Mouse (Mus musculus) kidney, embryonic 16.5 days (tissue): ENCODE results near the gene Nans. TPM values are rescaled to one million over a fixed set of nuclear protein-coding genes. Genes with fewer than 3 reads are reported as not detected.

Experiments
- ATAC-seq: fragments of 200-750 bp; cut with Nextera tagmentation; 2 replicates; pipeline ENCODE4 v1.8.0; 2017; ENCODE audit warnings: moderate TSS enrichment; ENCODE audit not compliant: low FRiP score, low TSS enrichment
- H3K27ac ChIP-seq: fragments of 300-500 bp; sonication (generic); 2 replicates; pipeline ENCODE4 v1.5.1; 2014; ENCODE audit warnings: low read length
- H3K27me3 ChIP-seq: fragments of 300-500 bp; sonication (generic); 2 replicates; pipeline ENCODE4 v1.6.1; 2014; ENCODE audit warnings: low read length, control low read depth, mixed read lengths; ENCODE audit not compliant: insufficient read depth
- H3K36me3 ChIP-seq: fragments of 300-500 bp; sonication (generic); 2 replicates; pipeline ENCODE4 v1.6.1; 2014; ENCODE audit warnings: low read length, control low read depth, mixed read lengths; ENCODE audit not compliant: insufficient read depth
- H3K4me1 ChIP-seq: fragments of 300-500 bp; sonication (generic); 2 replicates; pipeline ENCODE4 v1.6.1; 2014; ENCODE audit warnings: low read length, control low read depth, mixed read lengths; ENCODE audit not compliant: insufficient read depth
- H3K4me2 ChIP-seq: fragments of 300-500 bp; sonication (generic); replicated peaks from 2 replicates; pipeline ENCODE4 v1.6.1; 2014; ENCODE audit warnings: low read depth, low read length
- H3K4me3 ChIP-seq: fragments of 300-500 bp; sonication (generic); 2 replicates; pipeline ENCODE4 v1.5.1; 2014; ENCODE audit warnings: mild to moderate bottlenecking, low read length
- H3K9ac ChIP-seq: fragments of 300-500 bp; sonication (generic); replicated peaks from 2 replicates; pipeline ENCODE4 v1.6.1; 2014; ENCODE audit warnings: low read length
- H3K9me3 ChIP-seq: fragments of 300-500 bp; sonication (generic); 2 replicates; pipeline ENCODE4 v1.6.1; 2016; ENCODE audit warnings: low read length, control low read depth
- WGBS: fragments of 180-500 bp; shearing (Covaris S2); extraction: QIAGEN DNeasy Blood & Tissue Kit; methylation state at CpG from one replicate; pipeline ENCODE4 v1.1.7; 2014; 5-methylcytosine and 5-hydroxymethylcytosine counted together
- polyA plus RNA-seq: library from polyadenylated mRNA; unstranded; fragments of >200 nt; fragmentation: Nextera tagmentation; extraction: Ambion mirVana; gene quantifications from 2 replicates; pipeline ENCODE4 v1.2.1, GENCODE M21; 2015

Nans gene
- 75.7 and 78.5 TPM in 2 replicates for polyA plus RNA-seq

DNA sequence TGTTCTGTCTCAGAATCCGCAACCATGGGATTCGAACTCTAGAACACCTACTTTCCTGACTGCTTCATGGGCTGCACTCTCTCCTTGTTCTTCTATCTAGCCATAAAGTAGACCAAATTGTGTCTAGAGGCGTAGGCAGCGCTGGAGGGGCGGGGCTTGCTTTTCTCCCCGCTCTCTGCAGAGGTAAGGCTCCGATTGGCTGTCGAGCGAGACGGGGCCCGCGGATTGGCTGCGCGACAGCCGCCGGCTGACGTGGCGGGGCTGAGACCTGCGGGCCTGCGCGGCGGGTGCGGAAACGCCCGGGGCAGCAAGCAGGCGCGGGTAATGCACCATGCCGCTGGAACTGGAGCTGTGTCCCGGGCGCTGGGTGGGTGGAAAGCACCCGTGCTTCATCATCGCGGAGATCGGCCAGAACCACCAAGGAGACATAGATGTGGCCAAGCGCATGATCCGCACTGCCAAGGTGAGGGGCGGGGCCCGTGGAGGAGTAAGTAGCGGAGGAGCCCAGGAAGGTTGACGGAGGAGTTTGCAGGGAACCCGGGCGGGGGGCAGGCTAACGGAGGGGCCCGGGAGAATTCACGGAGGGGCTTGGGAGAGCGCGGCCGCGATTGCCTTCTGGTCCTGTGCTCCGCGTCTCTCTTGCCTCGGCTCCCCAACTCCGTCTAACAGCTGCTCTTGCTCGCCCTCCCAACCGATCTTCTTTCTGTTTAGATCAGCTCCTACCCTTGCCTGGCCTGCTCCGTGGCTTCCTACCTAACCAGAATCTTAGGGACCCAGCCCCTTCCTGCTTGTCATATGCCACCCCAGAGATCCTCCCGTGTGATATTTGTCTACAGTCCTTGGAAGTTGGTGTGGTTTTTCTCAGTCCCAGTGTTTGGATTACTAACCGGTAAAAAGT, at the start of gene Nans:
Gene Nans (plus strand): TSS at position 221 of the 898 bp plus-strand sequence.
- ATAC-seq = peak; percentile 98
- Histone ChIP-seq H3K27me3 (no peaks in the 10 kb centered on the region), H3K4me3 (peak within 1 kb of the TSS; percentile 81), H3K4me2 (peak within 1 kb of the TSS; percentile 86), H3K9me3 (no peaks in the 10 kb centered on the region), H3K4me1 (peaks cover 18% of the 10 kb centered on the region), H3K9ac (peak within 1 kb of the TSS; percentile 83), H3K27ac (peak within 1 kb of the TSS; percentile 63), H3K36me3 (peaks cover 10% of the 10 kb centered on the region)
- WGBS = under 1% methylated on average over 56 of the region's 58 CpGs

DNA sequence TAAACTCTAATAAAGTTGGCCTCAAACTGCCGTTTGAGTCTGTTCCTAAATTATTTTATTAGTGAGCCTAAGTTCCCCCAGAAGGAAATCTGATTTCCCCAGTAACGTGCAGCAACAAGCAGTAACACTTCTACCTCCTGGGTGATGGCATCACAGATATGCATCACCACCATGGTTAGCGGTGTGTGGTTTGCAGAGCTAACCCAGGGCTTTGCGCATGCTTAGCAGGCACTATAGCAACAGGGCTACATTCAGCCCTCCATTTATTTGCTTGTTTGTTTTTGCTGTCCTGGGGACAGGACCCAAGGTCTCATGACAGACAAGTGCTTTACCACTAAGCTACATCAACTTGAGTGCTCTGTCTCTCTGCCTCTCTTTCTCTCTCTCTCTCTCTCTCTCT, 46.5 kb upstream of the Nans start:
- 51% methylated on average over 4 of the region's 4 CpGs for WGBS
- Histone ChIP-seq H3K4me2 (no peak overlapping the region), H3K27me3 (no peaks in the 10 kb centered on the region), H3K4me1 (no peaks in the 10 kb centered on the region), H3K36me3 (no peaks in the 10 kb centered on the region), H3K27ac (no peak overlapping the region), H3K4me3 (no peak overlapping the region), H3K9me3 (no peaks in the 10 kb centered on the region), H3K9ac (no peak overlapping the region)
- ATAC-seq = no peak

GRCm38 (mm10) chr4:46445237-46445945, 43.7 kb upstream of the Nans start:
- ATAC-seq = peak; percentile 39; the same call in 1 of the 2 replicates
- no peak overlapping the region for H3K27ac ChIP-seq
- H3K9me3 ChIP-seq = no peaks in the 10 kb centered on the region
- peaks cover 3% of the 10 kb centered on the region; the same call in 1 of the 2 replicates for H3K4me1 ChIP-seq
- H3K4me2 ChIP-seq = no peak overlapping the region
- no peaks in the 10 kb centered on the region for H3K27me3 ChIP-seq
- WGBS = 35% methylated on average over 9 of the region's 9 CpGs
- 0 out of 2 replicates have a peak overlapping the region, but pooled peaks have one; percentile 31 for H3K9ac ChIP-seq
- no peaks in the 10 kb centered on the region for H3K36me3 ChIP-seq
- H3K4me3 ChIP-seq = no peak overlapping the region

GRCm38 (mm10) chr4:46447461-46447860, 41.6 kb upstream of the Nans start:
- no peaks in the 10 kb centered on the region for H3K36me3 ChIP-seq
- no peak for ATAC-seq
- 55% methylated on average over 1 of the region's 1 CpGs for WGBS

GRCm38 (mm10) chr4:46448886-46449285, 40.2 kb upstream of the Nans start:
- Histone ChIP-seq H3K4me2 (no peak overlapping the region), H3K9ac (no peak overlapping the region), H3K27ac (no peak overlapping the region), H3K4me1 (peaks cover 15% of the 10 kb centered on the region), H3K36me3 (no peaks in the 10 kb centered on the region), H3K9me3 (no peaks in the 10 kb centered on the region), H3K27me3 (no peaks in the 10 kb centered on the region), H3K4me3 (no peak overlapping the region)
- ATAC-seq = no peak
- 60% methylated on average over 6 of the region's 6 CpGs for WGBS

More at GRCm38 (mm10) chr4:46447461-46447860, 41.6 kb upstream of the Nans start:
- Histone ChIP-seq H3K9me3 (no peaks in the 10 kb centered on the region), H3K4me1 (peaks cover 3% of the 10 kb centered on the region; the same call in 1 of the 2 replicates), H3K4me2 (no peak overlapping the region), H3K27me3 (no peaks in the 10 kb centered on the region), H3K4me3 (no peak overlapping the region), H3K9ac (no peak overlapping the region), H3K27ac (no peak overlapping the region)

DNA sequence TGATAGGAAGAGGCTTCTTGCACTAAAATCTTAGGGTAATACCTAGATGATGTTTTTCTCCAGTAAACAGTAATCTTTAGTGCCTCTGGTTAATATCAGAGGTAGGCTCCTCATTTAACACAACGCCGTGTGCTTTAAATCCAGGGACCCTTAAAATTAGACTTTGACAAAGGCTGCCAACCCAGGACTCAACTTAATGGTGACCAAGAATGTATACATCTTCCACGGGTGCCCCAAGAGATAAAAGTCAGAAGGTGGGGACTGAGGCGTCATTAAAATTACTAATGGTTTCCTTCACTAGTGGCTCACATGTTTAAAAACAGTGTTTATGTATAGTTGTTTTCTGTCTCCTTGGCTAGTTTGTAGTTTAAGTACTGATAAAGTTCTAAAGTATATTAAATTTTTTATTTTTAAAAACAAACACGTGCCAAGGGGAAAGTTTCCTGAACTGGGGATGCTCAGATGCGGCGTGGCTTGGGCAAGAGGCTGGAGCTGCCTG, 39.0 kb upstream of the Nans start:
- no peak for ATAC-seq
- H3K4me2 ChIP-seq = peak overlapping the region; percentile 65
- H3K4me3 ChIP-seq = peak overlapping the region; percentile 92
- H3K4me1 ChIP-seq = peaks cover 26% of the 10 kb centered on the region
- no peaks in the 10 kb centered on the region for H3K36me3 ChIP-seq
- peak overlapping the region; percentile 99 for H3K27ac ChIP-seq
- H3K9ac ChIP-seq = peak overlapping the region; percentile 100
- H3K27me3 ChIP-seq = no peaks in the 10 kb centered on the region
- WGBS = 30% methylated on average over 7 of the region's 7 CpGs
- H3K9me3 ChIP-seq = no peaks in the 10 kb centered on the region

- H3K4me2 ChIP-seq = peak within 1 kb of the TSS; percentile 74
- peak within 1 kb of the TSS; percentile 99 for H3K27ac ChIP-seq
- H3K4me1 ChIP-seq = peaks cover 31% of the 10 kb centered on the region
- no peaks in the 10 kb centered on the region for H3K27me3 ChIP-seq
- ATAC-seq = peak; percentile 97
- peak within 1 kb of the TSS; percentile 100 for H3K9ac ChIP-seq
- H3K36me3 ChIP-seq = no peaks in the 10 kb centered on the region
- WGBS = under 1% methylated on average over 42 of the region's 66 CpGs
- H3K4me3 ChIP-seq = peak within 1 kb of the TSS; percentile 92
- H3K9me3 ChIP-seq = no peaks in the 10 kb centered on the region
These were observed 38.4 kb upstream of the Nans start, which contains the start of gene Anp32b for GRCm38 (mm10) chr4:46450519-46451131. Anp32b (plus strand) TSS chr4:46450902.

- peak; percentile 28 for ATAC-seq
- H3K9ac ChIP-seq = peak overlapping the region; percentile 100
- peaks cover 34% of the 10 kb centered on the region for H3K4me1 ChIP-seq
- H3K4me3 ChIP-seq = peak overlapping the region; percentile 92
- no peaks in the 10 kb centered on the region for H3K27me3 ChIP-seq
- no peaks in the 10 kb centered on the region for H3K36me3 ChIP-seq
- peak overlapping the region; percentile 74 for H3K4me2 ChIP-seq
- peak overlapping the region; percentile 99 for H3K27ac ChIP-seq
- WGBS = under 1% methylated on average over 36 of the region's 70 CpGs
- no peaks in the 10 kb centered on the region for H3K9me3 ChIP-seq
These were observed 37.7 kb upstream of the Nans start for GRCm38 (mm10) chr4:46451240-46451757.
